Mouse (Mus musculus) heart, postnatal 0 days (tissue): Measurements from ENCODE around the gene Ubap2l.
A peak's percentile ranks its signal among the peaks of the same experiment; 100 is the strongest.

Experiments used
- CTCF ChIP-seq: IDR thresholded peaks from 2 replicates; pipeline ENCODE4 v1.5.1; 2016; ENCODE audit warnings: antibody characterized with exemption, control low read depth, low read depth
- EP300 ChIP-seq: IDR thresholded peaks from 2 replicates; pipeline ENCODE4 v1.6.1; 2016; ENCODE audit warnings: antibody characterized with exemption, low read depth

- no peak; the same call in none of the 2 replicates for TF ChIP-seq EP300
- TF ChIP-seq CTCF = peak; percentile 3; the same call in 1 of the 2 replicates
Measured at GRCm38 (mm10) chr3:90052351-90053241, at the start of gene Ubap2l.
